Mouse (Mus musculus) spleen, postnatal 10 days (tissue): Measurements from ENCODE around the gene Olfr1019.

Experiments
- DNase-seq, 2 experiments: peaks; one replicate each; pipeline ENCODE4 v3.0.0; 2021 to 2022; ENCODE audit warnings: low spot score in 2 of 2

Gene Olfr1019

GRCm38 (mm10) chr2:85845383-85845782 lies at the start of gene Olfr1019:
Gene Olfr1019 (minus strand): TSS chr2:85845483.
- no peak for DNase-seq

- no peak for DNase-seq
Observed at GRCm38 (mm10) chr2:85885340-85885739, 40.1 kb upstream of the Olfr1019 start, which contains the start of gene Olfr1023. Gene Olfr1023 (plus strand): TSS chr2:85885640.

- DNase-seq: no peak
Observed at GRCm38 (mm10) chr2:85868294-85868693, 23.0 kb upstream of the Olfr1019 start, which contains the start of gene Olfr1022. Gene Olfr1022 (plus strand): TSS chr2:85868594.

GRCm38 (mm10) chr2:85846730-85847129 lies 1.4 kb upstream of the Olfr1019 start, which contains the start of gene Olfr1020:
Gene Olfr1020 (plus strand): TSS chr2:85847030.
- no peak for DNase-seq

DNA sequence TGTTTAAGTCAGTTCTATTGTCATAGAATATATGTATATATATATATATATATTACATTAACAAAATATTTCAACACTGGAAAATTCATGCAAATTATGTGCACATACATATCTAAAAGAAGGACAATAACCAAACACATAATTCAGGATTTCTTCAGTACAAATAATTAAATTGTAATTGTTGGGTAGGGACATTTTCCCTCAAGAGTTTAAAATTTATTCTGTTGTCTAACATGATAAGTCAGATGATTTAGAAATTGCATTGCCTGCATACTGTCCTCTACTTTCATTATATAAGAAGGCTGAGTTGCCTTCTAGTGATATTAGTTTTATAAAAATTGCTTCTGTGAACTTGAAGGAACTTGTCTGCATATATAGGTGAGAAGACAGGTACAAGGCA lies 27.1 kb downstream of the Olfr1019 start, which contains the start of gene Olfr1018:
Gene Olfr1018 (plus strand): TSS at position 301 of the 400 bp plus-strand sequence.
- no peak for DNase-seq

- no peak for DNase-seq
Observed at GRCm38 (mm10) chr2:85804501-85804900, 40.8 kb downstream of the Olfr1019 start.

DNA sequence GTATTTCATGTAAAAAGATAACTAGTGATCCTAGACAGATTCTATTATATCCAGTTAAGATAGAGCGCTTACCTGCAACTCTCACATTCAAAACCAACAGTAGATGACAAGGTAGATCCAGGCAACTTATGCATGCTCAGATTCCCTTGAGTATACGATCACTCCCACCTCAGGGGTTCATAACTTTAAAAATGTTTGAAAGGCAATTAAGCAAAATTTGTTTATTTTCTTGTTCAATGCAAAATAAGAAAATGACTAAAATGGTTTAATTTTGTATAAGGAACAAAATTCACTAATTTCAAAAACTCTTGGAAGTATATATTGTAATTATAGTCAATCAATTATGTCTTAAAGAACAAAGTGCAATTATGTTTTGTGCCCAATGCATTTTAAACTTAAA lies 42.8 kb downstream of the Olfr1019 start, which contains the start of gene Olfr1016:
Gene Olfr1016 (minus strand): TSS at position 101 of the 400 bp plus-strand sequence.
- no peak for DNase-seq

DNA sequence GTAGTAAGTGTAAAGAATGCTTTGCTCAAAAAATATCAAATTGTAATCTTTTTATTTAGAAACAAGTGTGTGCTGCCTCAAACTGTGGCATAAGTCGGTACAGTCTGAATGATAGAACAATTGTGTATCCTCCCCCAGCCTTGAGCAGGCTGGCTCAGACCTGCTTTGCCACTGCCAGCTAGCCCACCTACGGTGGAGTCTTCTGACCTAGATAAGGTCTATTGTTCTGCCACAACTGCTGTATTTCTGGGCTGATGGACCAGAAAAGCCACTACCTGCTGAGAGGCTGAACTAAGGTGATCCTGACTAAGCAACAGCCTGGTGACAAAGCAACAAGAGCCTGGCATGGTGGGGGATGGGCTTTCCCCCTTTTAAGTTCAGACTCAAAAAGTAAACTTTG lies 53.0 kb downstream of the Olfr1019 start:
- DNase-seq: no peak
